Mouse (Mus musculus): Measurements from ENCODE around the gene Zfp935.
A peak's percentile ranks its signal among the peaks of the same experiment; 100 is the strongest.
"Not testable (repeated sequence)": the region's sequence is repeated elsewhere in the genome, so short reads cannot be mapped to it uniquely, and the experiment has no call there.

GRCm38 (mm10) chr13:62469947-62470346 lies 88.4 kb downstream of the Zfp935 start:
- not testable (repeated sequence) for TF ChIP-seq CHD2 (IDR thresholded peaks at IDR 0.05; ENCODE audit: low read length); HCFC1 (IDR thresholded peaks at IDR 0.05; ENCODE audit: low read depth, low read length); MAX (IDR thresholded peaks at IDR 0.05; ENCODE audit: low read length); POLR2A (IDR thresholded peaks at IDR 0.05; ENCODE audit: low read depth, low read length); TCF12 (IDR thresholded peaks at IDR 0.05; ENCODE audit: low read depth, low read length); NELFE (IDR thresholded peaks at IDR 0.05; ENCODE audit: low read depth, low read length); TBP (conservative IDR thresholded peaks at IDR 0.05; ENCODE audit: low read depth, low read length); E2F4 (IDR thresholded peaks at IDR 0.05; ENCODE audit: insufficient replicate concordance, low read depth, low read length); PAX5 (IDR thresholded peaks at IDR 0.05; ENCODE audit: low read length); EP300 (IDR thresholded peaks at IDR 0.05; ENCODE audit: low read length)
- peak; percentile 33 to 62; a peak in 3 of 4 replicates for TF ChIP-seq CTCF (conservative IDR thresholded peaks at IDR 0.05 in 1 of 2, IDR thresholded peaks at IDR 0.05 in 1 of 2; ENCODE audit: low read depth in 2 of 2, low read length in 2 of 2)

Measured in CH12.LX (cell line).